Mouse (Mus musculus): ENCODE data around the gene Dusp15. TPM values are rescaled to one million over a fixed set of nuclear protein-coding genes. Genes with fewer than 3 reads are reported as not detected.

The Dusp15 gene
- polyA plus RNA-seq (2017; shearing (Covaris generic)) = not detected

GRCm38 (mm10) chr2:152951065-152951849, at the start of gene Dusp15:
Dusp15 (minus strand) TSS chr2:152951698.

GRCm38 (mm10) chr2:152962091-152962793, 10.7 kb upstream of the Dusp15 start, which contains the start of gene Ttll9:
Ttll9 (plus strand) TSS chr2:152962485.

GRCm38 (mm10) chr2:152933048-152933447, 18.4 kb downstream of the Dusp15 start, which contains the start of gene Foxs1:
Foxs1 (minus strand) TSS chr2:152933208.

DNA sequence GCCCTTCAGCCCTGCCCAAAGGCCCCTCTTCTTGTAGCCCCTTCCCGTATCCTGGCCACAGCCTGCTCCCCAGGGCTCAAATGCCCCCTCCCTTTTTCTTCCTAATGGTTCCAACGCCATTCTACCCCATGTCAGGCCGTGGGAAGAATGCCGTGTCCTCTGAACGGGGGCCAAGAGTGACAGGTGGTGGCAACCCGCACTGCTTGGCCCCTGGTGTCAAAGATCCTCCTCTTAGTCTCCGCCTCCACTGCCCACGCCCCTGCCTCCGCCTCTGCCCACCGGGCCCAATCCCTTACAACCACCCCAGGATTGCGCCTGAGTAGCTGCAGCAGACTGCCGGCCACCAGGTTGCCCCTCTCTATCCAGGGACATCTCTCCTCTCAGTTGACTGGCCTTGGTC, 40.5 kb downstream of the Dusp15 start, which contains the start of gene Mylk2:
Gene Mylk2 (plus strand): TSS at position 322 of the 400 bp plus-strand sequence.

Other genes starting within 250 kb of the Dusp15 start
- 1.1 TPM for gene Id1, start 215.4 kb downstream of the Dusp15 start, polyA plus RNA-seq (2017; shearing (Covaris generic))
- not detected for gene Cox4i2, start 197.5 kb downstream of the Dusp15 start, polyA plus RNA-seq (2017; shearing (Covaris generic))
- 68.9 TPM for gene Bcl2l1, start 120.0 kb downstream of the Dusp15 start, polyA plus RNA-seq (2017; shearing (Covaris generic))
- 0.49 TPM for gene Tpx2, start 103.7 kb downstream of the Dusp15 start, polyA plus RNA-seq (2017; shearing (Covaris generic))
- gene Mylk2, start 40.3 kb downstream of the Dusp15 start, polyA plus RNA-seq (2017; shearing (Covaris generic)) = not detected
- gene Foxs1, start 18.5 kb downstream of the Dusp15 start, polyA plus RNA-seq (2017; shearing (Covaris generic)) = not detected
- not detected for gene Ttll9, start 10.8 kb upstream of the Dusp15 start, polyA plus RNA-seq (2017; shearing (Covaris generic))
- 80.7 TPM for gene Pdrg1, start 63.7 kb upstream of the Dusp15 start, polyA plus RNA-seq (2017; shearing (Covaris generic))
- gene Xkr7, start 80.2 kb upstream of the Dusp15 start, polyA plus RNA-seq (2017; shearing (Covaris generic)) = not detected
- not detected for gene Ccm2l, start 114.3 kb upstream of the Dusp15 start, polyA plus RNA-seq (2017; shearing (Covaris generic))
- gene Hck, start 156.8 kb upstream of the Dusp15 start, polyA plus RNA-seq (2017; shearing (Covaris generic)) = not detected
- gene Tm9sf4, start 209.6 kb upstream of the Dusp15 start, polyA plus RNA-seq (2017; shearing (Covaris generic)) = 45.9 TPM

Measured in effector memory CD4-positive, alpha-beta T cell, adult 5 months (primary cell).